Mouse (Mus musculus) granulocyte monocyte progenitor cell, adult 5-6 weeks (primary cell): ENCODE data around the gene Ctsc. TPM values are rescaled to one million over a fixed set of nuclear protein-coding genes. Genes with fewer than 3 reads are reported as not detected.

Experiments used
- ATAC-seq: replicated peaks from 2 replicates; pipeline ENCODE4 v1.8.0; 2016; ENCODE audit warnings: mild to moderate bottlenecking, moderate TSS enrichment, inconsistent platforms; ENCODE audit not compliant: poor library complexity, severe bottlenecking
- total RNA-seq, 2 experiments: library from RNA; stranded (forward) in 1 of 2; stranded (reverse) in 1 of 2; fragments of 200-712, 200-1000 nt in 1 of 2; fragments of >200 nt in 1 of 2; fragmentation: Nextera tagmentation in 1 of 2; gene quantifications; 2 replicates each; pipeline ENCODE4 v1.2.3; 2014 to 2017

Gene Ctsc
- total RNA-seq, 2 experiments from 2014 or later: 64.1 to 99.9 TPM

DNA sequence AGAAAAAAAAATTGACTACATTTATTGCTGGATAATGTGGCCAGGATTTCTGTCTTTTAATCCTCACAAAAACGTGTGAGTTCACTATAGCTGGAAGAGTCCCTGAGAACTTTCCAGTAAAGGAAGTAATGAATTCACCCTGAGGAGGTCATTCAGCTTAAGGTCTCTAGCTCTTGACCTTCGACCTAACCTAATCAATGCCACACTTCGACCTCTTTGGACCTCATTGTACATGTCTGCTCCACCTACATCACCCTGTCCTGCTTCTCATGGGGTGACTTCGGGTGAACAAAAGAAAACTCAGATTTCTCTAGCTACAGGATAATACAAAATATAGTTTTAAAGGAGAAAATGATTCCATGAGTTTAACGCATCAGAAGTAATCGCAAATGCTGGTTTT lies 16.0 kb downstream of the Ctsc start:
- ATAC-seq: no peak

DNA sequence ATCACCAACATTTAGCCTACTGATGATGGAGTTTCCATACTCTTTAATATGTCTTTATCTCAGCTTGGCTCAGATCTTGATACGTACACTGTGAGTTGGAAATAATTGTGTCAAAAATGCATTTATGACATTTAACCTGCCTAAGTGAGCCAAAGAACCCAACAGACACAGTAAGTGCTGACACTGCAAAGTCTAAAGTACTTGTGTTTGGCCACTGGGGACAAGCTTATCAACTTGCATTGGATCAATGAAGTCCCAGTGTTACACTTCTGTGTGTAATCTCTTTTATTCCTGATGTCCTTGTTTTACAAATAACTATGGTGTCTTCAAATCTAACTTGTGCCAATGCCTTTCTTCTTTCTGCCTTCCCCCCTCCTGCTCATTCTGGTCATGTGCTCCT lies 18.1 kb downstream of the Ctsc start:
- no peak; the same call in 1 of the 2 replicates for ATAC-seq

DNA sequence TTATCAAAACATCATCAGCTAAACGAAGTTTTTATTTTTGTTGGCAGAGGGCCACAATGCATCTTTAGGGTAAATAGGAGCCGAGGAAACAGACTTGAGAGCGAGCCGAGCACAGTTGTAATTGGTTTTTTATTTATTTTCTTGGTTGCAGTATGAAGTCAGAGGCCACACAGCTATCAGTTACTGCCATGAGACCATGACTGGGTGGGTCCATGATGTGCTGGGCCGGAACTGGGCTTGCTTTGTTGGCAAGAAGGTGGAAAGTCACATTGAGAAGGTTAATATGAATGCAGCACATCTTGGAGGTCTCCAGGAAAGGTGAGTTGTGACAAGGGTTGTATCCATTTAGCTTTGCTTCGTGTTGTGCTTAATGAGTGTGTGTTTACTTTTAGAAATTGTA lies 19.0 kb downstream of the Ctsc start:
- ATAC-seq: no peak

DNA sequence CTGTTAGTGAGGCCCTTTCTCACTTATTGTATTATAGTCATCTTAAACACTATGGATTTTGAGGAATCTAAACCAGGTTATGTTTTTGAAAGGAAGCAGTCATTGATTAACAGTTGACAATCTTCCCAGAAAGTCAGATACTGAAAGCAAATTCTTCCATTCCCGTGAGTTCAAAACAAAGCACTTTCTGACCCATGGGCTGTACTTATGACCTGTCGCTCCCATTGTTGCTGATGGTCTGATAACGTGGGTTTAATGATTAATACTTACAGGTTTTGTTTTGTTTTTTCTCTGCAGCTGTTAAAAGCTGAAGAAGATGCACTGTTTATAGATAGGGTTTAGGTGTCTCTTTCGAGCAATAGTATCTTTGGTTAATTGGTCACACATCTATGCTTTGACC lies 27.9 kb downstream of the Ctsc start:
- ATAC-seq: no peak

DNA sequence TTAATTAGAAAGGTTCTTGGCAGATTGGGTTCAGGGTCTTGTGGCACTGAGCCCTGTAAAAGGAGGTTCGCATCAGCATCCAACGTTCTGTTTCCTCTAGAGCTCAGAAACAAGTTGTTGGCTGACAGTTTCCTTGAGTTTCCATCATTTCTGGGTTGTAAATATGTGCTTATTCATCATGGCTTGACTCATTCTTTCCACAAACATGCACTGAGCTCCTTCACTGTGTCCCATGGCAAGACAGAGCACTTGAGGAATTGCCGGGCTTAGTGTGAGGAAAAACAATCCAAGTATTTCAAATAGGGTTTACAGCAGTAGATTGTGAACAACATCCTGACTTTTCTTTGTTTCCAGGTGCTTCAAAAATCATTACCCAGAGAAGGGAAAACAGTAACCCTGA lies 28.8 kb downstream of the Ctsc start:
- no peak for ATAC-seq

DNA sequence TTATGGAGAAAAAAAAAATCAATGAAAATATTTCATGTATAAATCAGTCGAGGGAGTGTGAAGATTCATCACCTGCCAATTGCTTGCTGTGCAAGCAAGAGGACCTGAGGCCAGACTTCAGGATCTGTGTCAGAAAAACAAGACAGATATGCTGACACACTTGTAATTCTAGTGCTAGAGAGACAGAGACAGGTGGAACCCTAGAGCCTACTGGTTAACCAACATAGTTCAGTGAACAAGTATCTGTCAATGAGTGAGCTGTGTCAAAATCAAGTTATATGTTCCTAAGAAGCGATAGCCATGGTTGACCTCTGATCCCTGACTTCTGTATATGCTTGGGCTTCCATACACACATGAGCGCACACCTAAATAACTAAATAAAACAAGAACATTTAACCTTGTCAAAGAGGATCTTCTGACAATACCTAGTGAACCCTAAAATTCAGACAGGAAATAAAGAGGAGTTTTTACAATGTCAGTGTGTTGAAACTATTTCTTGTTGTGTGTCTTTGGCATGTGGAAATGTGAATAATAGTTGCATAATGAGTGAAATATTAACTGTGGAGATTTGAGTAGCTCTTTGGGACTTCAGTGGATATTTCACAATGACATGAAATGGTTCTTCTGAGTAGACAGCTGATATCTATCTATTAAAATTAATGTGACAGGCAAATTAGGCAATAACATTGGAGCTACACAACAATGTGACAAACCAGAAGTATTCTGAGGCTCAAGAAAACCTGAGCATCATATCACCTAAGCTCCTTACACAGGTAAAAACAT lies 32.7 kb downstream of the Ctsc start:
- ATAC-seq: peak; percentile 86

DNA sequence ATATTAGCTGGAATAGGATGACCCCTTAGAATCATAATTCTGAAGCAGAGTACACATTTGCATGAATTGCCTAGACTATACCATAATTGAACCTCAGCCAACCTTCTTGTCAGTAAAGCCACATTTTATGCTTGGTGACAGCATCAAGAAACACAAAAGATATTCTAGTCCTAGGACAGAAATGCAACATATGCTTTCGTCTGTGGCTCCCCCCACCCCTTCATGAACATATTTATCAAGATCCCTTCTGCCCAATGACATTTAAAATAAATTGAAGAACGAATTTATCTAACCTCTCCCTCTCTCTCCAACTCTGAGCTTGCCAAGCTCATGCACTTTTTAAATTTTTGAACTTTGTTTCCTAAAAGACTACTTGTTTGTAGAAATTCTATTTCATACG lies 38.5 kb downstream of the Ctsc start:
- no peak for ATAC-seq

DNA sequence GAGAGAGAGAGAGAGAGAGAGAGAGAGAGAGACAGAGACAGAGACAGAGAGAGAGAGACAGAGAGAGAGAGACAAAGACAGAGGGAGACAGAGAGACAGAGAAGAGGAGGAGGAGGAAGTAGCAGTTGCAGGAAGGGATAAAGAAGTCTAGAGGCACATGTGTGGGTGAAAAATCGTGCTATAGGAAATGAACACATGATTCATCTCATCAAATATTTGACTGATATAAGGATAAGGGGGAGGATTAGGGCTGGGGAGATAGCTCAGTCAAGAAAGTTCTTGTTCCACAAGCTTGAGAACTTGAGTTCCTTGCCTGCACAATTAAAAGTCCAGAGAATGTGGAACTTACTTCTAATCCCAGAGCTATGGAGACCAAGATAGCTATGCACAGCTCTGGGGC lies 40.6 kb downstream of the Ctsc start:
- ATAC-seq: no peak

DNA sequence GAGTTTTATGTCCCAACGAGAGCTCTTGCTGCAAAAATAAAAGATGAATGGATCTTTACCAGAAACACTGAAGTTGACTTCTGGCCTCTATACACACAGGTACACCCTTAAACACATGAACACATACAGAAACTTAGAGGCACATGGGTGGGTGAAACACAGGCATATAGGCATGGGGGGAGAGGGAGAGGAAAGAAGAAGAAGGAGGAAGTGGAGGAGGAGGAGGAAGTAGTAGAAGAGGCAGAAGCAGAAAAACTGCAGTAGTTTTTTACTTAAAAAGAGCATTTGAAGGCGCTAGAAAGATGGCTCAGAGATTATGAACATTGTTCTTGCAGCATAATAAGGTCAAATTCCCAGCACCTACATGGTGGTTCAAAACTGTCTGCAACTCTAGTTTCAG lies 41.0 kb downstream of the Ctsc start:
- ATAC-seq: peak; percentile 69

DNA sequence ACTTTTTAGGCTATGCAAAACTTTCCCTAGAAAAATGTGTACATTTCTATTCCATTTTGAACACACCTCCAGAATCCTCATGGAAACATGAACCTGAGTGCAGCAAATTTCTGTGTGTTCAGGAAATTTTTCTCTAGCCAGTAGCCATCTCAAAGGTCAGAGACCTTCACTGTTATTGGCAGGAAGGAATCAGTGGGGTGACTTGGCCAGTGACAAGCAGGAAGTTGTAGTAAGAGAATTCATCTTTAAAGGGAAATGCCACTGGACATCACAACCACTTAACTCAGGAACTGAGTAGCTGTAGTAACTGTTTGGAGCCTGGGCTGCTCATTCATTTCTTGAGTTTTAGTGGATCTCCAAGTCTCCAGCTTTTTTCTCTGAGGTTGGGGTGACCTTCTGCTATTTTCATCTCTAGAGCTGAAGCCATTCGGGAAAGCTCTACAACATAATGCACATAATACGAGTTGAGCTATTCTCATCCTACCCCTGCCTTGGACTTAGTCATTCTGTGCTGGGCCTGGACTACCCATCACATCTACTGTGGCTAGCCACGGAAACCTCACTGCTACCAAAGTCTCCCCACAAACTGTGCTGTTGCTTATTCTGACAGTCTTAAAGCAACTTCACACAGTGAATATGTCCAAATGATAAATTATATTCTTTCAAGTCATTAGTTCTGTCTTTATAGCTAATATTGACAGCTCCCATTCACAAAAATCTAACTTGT lies 41.7 kb downstream of the Ctsc start:
- ATAC-seq: peak; percentile 45

DNA sequence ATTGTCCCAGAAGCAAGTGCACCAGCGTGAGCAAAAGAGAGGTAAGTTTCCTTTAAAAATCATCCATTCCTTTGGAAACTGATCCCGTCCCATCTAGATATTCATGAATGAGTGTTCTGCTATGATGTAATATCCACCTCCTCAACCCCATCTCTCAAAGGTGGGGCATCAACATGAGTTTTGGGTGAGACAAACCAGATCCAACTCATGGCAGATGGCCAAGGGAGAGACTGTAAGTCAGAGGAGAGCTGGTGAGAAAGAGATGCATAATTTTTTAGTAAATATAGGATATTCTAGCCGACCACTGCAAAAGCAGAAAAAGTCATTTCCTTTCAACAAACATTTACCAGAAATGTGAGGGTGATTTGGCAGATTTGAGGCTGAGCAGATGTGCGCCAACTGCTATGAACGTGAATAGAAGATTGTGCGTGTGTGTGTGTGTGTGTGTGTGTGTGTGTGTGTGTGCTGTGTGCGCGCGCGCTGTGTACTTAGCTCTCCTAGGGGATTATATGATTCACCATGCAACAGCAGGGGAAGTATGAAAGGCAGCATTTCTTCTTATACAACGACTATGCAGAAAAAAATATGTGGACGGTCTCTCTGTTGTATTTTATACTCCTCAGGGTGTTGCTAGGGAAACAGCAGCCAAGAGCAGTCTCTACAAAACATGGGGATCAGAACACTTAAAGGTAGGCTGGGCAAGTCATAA lies 42.9 kb downstream of the Ctsc start:
- ATAC-seq: peak; percentile 64

DNA sequence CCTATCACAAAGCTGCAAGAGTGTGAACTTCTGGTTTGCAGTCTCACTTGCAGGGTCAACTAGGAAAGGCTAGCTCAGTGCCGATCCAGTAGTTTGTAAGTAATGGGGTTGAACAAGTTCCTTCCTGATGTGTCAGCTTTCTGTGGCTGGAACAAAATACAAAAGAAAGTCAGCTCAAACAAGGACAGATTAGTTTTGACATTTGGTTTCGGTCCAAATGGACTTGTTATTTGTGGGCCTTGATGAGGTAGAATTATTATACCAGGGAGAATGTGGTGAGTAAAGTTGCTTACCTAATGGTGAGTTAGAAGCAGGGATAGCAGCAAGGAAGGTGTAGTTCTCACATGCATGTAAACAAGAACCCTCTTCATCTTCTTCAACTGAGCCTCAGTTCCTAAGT lies 44.5 kb downstream of the Ctsc start:
- ATAC-seq: no peak

DNA sequence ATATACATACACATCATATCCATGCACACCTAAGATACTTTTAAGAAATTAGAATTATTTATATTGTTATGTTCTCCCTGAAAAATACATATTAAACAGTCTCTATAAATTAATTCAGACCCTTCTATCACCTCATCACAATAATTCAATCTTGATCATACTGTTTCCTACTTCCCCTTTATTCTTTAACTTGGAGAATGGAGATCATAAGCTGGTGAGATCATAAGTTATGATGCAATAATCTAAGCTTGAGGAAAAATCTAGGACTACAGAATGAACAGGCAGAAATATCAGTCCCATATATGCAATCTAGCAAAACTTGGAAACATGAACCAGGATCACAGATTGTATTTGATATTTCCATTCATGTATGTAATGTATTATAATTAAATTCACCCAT lies 49.6 kb downstream of the Ctsc start:
- ATAC-seq: peak; percentile 80

DNA sequence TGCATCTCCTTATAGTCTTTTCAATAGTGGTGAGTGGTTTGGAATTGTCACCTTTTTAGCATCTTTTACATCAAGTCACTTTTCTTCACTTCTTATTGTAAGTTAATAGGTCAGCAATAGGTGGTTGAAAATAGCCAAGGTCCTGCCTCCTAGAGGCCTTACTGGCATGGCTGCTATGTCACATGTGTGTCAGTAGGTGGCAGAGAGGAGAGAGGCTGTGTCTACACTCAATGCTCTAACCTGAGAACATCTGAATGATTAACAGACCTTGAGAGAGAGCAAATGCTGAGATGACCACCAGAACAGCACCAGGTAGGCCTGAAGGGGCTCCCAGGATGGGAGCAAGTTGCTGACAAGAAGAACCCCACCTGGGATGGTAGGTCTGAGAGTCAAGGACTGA lies 65.9 kb downstream of the Ctsc start:
- peak; percentile 84 for ATAC-seq

DNA sequence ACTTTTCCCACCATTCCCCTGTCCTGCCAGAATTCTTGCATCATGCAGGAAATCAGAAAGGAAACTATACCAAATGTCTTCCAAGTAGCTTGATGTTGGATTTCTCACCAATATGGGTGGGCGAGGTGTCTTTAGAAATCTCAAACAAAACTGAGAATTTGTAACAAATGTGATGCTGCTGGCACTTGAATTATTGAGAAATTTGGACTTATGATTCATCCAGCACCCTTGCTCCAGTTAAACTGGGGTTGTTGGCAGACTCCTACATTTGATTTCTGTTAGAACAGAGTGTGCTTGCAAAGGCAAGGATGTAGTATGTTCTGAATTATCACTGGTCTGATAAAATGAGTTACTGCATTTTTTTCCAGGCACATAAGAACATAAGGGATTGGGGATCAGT lies 68.2 kb downstream of the Ctsc start:
- no peak for ATAC-seq

DNA sequence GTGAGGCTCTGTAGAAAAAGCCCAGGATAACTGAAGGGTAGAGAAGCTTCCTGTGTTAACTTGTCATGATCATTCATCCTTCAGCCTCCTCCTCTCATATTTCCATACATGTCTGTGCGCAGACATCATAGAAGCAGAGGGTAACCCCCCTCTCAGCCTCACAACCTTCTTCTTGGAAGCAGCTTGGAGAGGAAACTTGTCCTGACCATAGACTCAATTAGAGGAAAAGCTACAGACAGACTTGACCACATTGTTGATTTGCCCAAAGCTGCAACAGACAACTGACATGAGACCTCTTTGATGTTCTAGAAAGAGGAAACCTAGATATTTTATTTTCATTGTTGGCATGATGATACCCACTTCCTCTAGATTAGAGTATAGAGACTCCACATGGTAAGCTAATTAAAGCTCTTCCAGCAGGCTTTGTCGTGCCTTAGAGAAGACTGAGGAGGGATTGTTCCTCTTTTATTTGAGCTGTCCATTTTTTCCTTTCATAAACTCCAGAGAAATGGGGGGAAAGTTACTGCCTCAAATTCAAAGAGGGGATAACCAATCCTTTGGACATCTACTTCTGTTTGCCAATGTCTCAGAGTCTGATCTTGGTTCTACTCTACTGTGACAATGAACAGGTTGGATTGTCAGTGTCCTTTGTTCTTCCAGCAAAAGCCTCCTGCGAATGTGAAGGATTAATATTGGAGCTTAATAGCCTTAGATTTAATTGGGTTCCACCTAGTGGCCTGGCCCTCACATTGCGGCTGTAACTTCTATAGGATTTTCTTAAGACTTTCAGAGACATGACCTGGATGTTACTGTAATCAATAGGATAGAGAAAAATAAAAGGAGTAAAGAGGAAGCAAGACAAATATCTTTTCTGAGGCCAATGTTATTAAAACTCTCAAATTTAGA lies 79.2 kb downstream of the Ctsc start:
- peak; percentile 93 for ATAC-seq

DNA sequence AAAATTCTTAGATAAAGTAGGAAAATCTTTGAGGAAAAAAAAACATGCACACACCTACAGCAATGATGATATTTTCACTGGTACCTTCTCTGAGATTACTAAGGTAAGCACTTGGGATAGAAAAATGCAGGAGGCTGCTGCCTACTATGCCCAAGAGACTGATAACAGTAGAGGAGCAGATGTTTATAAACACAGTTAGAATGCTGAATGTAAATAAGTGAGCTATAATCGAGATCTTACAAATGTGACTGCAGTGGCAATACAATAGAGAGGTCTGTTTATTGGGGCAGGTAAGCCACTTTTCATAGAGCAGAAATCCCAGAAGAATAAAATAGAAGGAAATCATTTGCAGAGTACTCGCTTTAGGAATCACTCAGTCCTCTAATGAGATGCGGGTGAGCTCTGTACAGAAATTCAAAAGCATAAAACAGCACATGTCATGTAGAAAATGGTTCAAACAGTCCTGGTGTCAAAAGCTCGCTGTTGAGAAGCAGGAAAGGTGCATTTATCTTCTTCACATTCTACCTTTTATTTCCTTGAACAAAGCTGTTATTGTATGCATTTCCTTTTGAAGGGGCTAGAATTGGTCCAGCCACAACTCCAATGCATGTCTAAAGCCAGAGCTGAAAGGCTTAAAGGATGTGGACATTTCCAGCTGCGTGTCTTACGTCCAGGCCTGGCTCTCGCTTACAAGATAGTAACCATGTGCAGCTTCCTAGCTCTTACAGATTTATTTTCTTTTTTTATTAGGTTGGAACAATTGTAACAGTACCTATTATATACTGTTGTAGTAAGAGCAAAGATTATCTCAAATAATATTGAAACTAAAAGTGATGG lies 80.4 kb downstream of the Ctsc start:
- ATAC-seq: no peak
